Mouse (Mus musculus) CH12.LX (cell line): ENCODE measurements around the gene 2310030G06Rik.

Source experiments
- CTCF ChIP-seq, 2 experiments: IDR thresholded peaks in 1 of 2; conservative IDR thresholded peaks in 1 of 2; 2 replicates each; pipeline ENCODE4 v1.5.1; 2011 to 2012; ENCODE audit warnings: low read depth in 2 of 2, low read length in 2 of 2, improper control_type of control experiment in 1 of 2, inconsistent platforms in 1 of 2, mild to moderate bottlenecking in 1 of 2, moderate library complexity in 1 of 2
- ETS1 ChIP-seq: conservative IDR thresholded peaks from 2 replicates; pipeline ENCODE4 v1.6.1; 2012; ENCODE audit warnings: low read depth, mild to moderate bottlenecking, inconsistent platforms, low read length, improper control_type of control experiment, moderate library complexity
- MAZ ChIP-seq: IDR thresholded peaks from 2 replicates; pipeline ENCODE4 v1.6.1; 2012; ENCODE audit warnings: low read depth, mild to moderate bottlenecking, inconsistent platforms, low read length, improper control_type of control experiment, moderate library complexity
- ZMIZ1 ChIP-seq: IDR thresholded peaks from 2 replicates; pipeline ENCODE4 v1.6.1; 2012; ENCODE audit warnings: low read depth, mild to moderate bottlenecking, inconsistent platforms, low read length, improper control_type of control experiment

DNA sequence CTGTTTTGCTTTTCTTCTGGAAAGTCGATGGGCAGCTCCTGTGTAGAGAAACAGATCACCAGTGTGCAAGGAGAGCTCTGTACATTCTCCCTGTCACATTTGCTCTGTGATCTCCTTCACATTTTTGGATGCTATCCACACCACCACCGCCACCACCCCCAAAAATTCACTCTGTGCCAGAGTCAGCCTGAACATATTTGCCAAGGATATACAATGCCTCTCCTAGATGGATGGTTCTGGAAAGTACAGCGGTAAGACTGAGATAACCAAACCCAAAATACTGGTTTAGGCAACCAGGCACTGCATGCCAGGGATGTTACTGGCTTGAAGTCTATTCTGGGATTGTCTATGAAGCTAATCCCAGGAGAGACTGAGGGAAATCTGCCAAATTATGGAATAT lies 4.1 kb downstream of the 2310030G06Rik start:
- no peak for TF ChIP-seq ETS1
- no peak for TF ChIP-seq CTCF (conservative IDR thresholded peaks at IDR 0.05 in 1 of 2, IDR thresholded peaks at IDR 0.05 in 1 of 2; ENCODE audit: low read depth in 2 of 2, low read length in 2 of 2)
- TF ChIP-seq ZMIZ1, result no peak
- TF ChIP-seq MAZ, result no peak
